Mouse (Mus musculus): Measurements from ENCODE around the gene Btbd11.

GRCm38 (mm10) chr10:85678635-85679034 is 292.0 kb downstream of the Btbd11 start:
- TF ChIP-seq CTCF (IDR thresholded peaks at IDR 0.05; ENCODE audit: extremely low read depth, insufficient read depth, insufficient read length, insufficient replicate concordance) (no peak), POLR2A (IDR thresholded peaks at IDR 0.05; ENCODE audit: low read depth, low read length) (no peak)

Measured in spleen, adult 2 months (tissue).